Mouse (Mus musculus) spleen, postnatal 10 days (tissue): ENCODE results near the gene Myo1g.

ENCODE experiments used
- DNase-seq, 2 experiments: peaks; one replicate each; pipeline ENCODE4 v3.0.0; 2021 to 2022; ENCODE audit warnings: low spot score in 2 of 2

Gene Myo1g

DNA sequence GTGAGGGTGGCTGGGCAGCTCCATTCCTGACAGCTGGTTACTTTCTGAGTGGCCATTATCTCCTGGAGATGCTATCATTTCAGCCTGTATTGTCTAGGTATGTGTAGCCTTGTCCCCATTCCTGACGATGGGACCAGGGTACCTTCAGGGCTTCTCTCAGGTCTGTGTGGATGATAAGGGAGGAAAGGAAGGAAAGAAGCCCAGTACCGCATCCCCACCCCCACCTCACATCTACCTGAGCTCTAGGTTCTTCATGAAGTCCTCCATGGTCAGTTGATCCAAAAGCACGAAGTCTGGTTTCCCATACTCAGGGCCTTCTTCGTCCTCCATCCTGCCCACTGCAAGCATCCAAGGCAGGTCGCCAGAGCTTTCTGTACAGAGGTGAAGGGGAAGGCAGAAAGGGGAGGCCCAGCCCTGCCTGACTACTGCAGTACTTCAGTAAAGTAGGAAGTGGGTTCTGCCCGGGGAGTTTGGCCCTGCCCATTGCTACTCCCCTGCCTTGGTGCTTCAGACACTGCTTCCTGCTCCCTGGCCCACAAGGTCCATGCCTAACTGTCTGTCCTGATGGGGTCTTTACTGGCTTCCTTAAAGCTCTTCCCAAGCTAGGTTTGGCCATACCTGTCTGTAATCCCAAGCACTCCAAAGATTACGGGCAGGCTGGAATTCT lies at the start of gene Myo1g:
Gene Myo1g, minus strand, starts transcription at position 459 of the 667 bp plus-strand sequence.
- peak; percentile 33 to 73 for DNase-seq

- no peak for DNase-seq
These were observed 48.6 kb upstream of the Myo1g start for GRCm38 (mm10) chr11:6569410-6569777.

DNA sequence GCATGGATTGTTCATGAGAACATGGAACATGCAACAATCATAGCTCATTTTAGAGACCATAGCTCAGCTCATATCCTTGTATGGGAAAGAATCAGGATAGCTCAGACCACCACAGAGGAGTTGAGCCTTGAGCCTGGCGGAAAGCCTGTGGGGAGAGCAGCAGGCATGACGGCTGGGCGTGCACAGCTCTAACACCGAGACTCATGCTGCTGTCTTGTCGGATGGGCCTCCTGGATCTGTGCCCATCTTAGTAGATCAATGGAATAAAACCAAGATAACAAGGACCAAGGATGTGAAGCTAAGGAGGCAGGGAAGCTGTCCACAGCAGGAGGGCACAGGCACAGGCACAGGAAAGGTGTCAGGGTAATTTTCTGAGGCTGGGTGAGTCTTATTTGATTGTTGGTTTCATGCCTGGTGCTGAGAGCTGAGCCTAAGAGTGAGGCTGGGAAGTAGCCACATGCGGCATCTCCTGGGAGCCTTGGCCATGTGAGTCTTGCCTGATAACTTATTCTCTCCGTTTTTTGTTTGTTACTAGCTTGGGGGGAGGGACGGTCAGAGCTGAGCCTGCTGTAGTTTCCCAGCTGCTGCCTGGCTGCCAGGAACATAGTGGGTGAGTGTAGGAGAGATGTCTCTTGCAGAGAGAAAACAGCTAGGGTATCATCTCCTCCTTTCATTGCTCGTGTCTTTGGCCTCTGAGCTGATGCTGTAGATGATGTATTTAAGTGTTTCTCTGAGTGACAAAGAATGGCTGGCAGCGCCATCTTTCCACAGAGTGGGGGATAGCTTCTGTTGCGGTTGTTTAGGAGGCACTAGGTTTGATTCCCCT lies 48.0 kb upstream of the Myo1g start:
- DNase-seq, result no peak

DNA sequence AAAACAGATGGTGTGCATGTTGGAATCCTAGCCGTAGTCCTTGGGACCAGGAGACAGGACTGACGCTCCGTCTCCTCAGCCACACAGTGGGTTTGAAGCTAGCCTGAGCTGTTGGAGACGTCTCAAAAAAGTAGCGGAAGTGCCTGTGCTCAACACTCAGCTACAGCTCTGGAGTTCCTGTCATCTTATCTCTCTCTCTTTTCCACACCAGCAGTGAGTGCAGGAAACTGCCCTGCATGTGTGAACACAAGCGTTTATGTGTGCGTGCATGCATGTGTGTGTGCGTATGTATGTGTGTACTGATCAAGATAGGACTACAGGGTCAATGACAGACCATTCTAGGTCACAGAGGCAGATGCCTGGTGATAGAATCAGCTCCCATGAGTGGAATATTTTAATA lies 47.2 kb upstream of the Myo1g start:
- DNase-seq, result no peak

DNA sequence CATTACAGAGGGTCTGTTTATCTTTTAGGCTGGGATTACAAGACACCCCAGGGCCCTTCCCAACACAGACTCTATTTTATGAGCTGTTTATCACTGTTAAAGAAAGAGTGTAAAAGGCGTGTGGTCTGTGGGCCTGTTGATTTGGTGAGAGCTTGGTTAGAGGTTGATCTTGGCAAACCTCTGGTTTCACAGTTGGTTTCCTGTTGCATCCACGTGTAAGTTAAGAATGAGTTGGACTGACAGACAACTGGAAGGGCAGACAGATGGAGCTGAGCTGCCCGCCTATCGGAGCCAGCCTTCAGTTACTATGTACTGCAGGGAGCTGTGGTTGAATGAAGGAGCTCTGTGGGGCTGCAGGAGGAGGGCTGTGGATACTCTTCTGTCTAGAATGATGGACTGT lies 45.7 kb upstream of the Myo1g start:
- no peak for DNase-seq

GRCm38 (mm10) chr11:6563201-6563600 lies 42.4 kb upstream of the Myo1g start:
- no peak for DNase-seq

DNA sequence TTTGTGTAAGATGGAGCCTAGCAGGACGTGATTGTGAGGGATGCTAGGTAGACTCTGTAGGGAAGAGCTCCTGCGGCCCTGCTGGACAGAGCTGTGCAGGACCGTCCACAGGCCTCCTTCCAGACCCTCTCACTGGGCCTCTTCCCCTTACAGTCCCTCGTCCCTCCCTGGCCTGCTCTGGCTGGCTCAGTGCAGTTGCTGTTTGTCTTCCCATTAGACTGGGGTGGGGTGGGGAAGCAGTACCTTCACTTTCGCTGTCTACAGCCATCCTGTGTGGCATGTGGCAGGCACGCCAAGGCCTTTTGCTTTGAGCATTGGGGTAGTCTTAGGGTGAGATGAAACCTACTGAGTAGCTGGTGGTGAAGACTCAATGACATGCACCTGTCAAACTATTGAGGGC lies 41.6 kb upstream of the Myo1g start:
- peak in 1 of 2 experiments; percentile 51 for DNase-seq

DNA sequence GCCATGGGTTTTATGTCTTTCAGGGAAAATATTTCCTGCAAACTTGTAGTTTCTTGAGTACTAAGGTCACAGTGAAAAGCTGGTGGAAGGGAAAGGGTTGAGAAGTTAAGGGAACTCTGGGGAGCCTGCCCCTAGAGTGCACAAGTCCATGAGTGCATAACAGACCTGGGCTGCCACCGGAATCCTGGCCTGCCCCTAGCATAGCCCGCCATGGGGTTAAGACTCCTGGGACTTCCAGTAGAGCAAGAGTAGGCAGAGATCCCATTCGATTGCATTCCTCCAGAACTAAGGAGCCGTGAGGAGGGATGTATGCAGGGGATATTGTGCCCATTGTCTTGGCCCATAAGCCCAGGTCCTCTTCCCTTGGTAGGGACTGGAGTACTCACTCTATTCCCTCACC lies 40.7 kb upstream of the Myo1g start:
- DNase-seq, result no peak

DNA sequence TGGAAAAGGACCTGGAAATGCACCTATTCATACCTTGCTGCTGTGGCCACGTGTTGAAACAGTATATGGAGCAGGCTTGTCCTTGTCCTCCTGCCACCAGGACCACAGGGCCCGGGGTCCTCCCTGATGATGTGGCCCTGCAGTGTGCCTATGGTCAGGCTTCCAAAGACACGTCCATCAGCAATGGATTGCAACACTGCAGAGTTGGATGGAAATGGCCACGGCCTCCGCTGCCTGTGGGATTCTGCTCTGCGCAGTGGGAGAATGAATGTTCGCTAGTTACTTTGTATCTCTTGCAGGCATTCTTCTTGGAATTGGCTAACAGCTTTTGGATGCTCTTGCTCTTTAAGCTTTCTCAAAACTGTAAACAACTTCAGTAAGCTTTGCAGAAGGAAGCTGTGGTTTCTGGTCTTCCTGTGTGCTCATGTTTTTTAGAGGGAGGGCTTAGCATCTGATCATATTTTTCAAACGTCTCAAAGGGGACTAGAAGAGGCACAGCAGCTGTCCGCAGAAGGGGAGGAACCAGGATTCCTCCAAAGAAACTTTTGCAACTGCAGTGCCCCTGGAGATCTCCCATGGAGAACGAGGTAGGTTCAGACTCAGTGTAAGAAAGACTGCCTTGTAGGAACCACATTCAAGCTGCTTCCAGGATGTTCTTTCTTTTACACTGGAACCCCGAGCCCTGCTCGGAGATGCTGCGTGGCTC lies 40.0 kb upstream of the Myo1g start:
- peak in 1 of 2 experiments; percentile 45 for DNase-seq

GRCm38 (mm10) chr11:6559996-6560395 lies 39.2 kb upstream of the Myo1g start:
- no peak for DNase-seq

DNA sequence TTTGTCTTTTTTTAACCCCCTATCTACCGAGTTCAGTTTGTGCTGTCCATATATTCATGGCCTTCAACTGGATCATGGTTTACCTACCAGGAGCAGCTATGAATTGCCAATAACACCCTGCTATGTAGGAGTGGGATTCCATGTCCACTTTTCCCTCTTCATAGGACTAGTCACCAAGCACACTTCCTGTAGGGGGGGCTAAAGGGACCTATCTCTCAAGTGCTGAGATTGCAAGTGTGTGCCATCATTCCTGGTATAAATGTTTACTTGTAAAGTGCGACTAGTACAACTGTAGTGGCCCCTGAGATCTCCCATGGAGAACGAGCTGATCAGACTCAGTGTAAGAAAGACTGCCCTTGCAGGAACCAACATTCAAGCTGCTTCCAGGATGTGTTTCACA lies 37.5 kb upstream of the Myo1g start:
- no peak for DNase-seq

DNA sequence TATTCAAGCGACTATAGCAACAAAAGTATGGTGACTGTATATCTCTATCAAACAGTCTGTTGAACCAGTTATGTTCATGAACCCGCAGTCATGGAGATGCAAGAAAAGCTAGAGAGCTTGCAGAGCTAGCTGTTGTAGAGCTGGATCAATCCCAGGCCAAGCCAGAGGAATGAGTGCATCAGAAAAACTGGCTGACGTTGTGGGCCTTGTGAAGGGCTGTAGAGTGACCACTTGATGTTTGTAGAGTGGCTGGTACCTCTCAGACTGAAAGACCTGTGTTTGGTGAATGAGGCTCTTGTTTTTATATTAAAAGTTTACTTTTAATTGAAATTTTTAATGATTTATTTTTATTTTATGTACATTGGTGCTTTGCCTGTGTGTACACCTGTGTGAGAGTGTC lies 29.4 kb upstream of the Myo1g start:
- no peak for DNase-seq

- DNase-seq, result no peak
These were observed 29.0 kb upstream of the Myo1g start for GRCm38 (mm10) chr11:6549770-6550169.

DNA sequence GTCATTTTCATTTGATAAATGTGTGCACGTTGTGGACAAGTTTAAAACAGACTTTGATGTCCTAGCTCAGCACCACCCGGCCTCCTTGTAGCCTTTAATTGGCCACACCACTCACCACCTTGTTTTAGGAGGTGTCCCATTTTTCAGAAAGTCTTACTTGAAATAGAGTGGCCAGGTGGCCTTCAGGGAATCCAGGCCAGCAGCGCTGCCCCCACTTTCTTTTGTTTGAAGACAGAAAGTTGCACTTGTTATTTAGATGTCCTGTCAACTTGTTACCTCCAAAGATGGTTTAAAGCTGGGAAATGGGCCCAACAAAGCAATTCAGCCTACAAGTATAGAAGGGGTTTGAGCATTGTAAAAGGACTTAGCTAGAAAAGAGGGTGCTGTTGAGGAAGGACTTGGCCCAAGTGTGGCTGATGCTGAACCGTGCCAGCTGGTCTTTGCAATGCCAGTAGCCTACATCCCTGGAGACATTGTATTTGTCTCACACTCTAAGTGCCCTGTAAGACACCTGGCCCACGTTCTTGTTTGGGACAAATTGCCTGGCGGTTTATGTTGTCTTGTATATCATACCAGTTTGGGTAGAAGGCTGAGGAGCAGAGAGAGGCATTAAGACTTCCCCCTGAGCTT lies 27.0 kb upstream of the Myo1g start:
- DNase-seq, result no peak

DNA sequence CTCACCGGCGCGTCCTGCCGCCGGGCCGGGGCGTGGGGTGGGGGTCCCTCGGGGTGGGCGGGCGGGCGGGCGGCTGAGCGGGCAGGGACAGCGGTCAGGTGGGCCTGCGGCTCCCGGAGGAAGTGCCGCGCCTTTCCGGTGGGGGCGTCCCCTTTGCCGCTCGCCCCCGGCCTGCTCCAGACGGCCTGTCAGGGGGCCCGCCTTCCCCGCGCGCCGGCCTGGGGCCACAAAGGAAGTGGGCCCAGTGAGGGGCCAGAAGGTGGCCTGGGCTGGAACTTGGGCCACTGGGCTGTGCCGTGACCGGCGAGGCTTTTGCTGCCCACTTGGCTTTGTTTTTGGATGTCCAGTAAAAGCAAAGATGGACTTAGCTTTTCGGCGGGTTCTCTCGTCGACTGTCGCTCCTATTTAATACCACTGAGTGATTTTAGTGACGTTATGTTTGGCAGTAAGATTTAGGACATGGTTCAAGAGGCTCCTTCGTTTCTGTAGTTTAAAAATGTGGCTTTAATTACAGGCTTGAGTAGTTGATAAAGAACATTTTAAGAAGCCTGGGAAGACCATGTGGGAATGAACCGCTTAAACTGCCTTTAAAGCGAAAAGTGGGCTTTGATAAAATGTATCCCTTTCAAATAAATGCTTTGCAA lies 26.4 kb upstream of the Myo1g start:
- peak; percentile 71 to 79 for DNase-seq

DNA sequence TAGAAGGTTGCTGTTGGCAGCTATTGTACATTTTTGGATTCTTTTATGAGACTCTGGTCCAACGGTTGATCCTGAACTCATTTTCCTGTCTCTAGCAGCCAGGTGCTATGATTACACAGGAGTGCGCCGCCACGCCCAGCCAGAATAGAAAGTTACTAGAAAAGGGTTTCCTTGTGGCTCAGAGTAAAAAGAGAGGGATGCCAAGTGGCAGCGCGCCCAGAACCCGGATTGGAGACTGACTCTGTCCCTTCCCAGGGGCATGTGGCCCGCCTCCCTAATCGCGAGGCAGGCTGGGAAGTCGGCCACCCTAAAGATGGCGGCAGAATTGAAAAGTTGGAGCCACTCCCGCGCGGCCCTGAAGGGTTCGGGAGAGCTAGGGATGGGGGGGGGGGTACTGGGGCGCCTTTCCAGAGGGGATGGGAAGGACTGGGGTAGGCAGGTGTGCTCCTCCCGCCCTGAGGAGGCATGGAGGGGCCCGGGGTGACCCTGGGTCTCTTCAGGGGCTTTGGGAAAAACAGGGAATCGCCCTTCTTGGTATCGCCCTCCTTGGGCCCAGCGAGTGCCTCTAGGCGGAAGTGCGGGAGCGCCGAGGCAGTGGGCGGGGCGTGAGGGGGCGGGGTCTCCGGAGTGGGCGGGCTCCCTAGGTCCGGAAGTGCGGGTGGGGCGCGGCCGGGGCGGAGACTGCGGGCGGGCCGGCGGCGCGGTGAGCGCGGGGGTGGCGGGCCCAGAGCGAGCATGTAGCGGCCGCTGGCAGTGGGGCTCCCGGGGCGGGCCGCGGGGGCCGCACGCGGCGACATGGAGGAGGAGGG lies 25.6 kb upstream of the Myo1g start, which contains the start of gene Ccm2:
Gene Ccm2, plus strand, starts transcription at position 683 of the 809 bp plus-strand sequence.
- peak; percentile 90 to 95 for DNase-seq

DNA sequence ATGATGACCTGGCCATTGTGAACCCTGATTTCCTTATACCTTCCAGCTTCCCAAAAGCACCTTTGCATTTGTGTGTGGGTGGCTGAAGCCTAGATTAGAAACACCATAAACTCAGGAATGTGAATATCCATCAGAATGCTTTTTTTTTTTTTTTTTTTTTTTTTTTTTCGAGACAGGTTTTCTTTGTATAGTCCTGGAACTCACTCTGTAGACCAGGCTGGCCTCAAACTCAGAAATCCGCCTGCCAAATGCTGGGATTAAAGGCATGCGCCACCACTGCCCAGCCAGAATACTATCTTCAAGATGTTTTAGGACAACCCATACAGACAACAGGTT lies 25.1 kb upstream of the Myo1g start:
- no peak for DNase-seq

DNA sequence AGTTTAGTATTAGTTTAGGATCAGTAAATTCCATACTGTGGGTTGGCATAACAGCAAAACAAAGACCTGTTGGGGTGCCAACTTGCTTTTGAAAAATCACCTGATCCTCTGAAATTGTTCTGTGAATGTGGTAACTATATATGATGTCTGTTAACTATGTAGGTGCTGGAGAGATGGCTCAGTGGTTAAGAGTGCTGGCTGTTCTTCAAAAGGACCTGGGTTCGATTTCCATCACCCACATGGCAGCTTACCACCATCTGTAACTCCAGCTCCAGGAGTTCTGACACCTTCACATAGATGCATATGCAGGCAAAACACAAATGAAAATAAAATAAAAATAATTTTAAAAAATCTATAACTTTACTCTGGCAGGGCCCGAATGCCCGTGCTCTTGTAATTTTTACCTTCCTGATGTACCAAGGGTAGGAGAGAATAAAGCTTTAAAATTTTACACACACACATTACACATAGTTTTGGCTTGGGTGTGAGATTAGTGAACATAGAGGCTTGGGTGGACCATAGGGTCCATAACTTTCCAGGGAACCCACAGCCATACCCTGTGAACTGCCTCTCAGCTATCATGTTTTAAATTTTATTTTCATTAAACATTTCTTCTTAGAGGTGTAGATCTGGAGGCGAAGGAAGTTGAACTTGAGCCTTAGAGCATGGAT lies 24.6 kb upstream of the Myo1g start:
- no peak for DNase-seq

GRCm38 (mm10) chr11:6544683-6545082 lies 23.9 kb upstream of the Myo1g start:
- DNase-seq, result no peak

GRCm38 (mm10) chr11:6530746-6531145 lies 10.0 kb upstream of the Myo1g start:
- no peak for DNase-seq
